Mouse (Mus musculus) v-Abl transformed pro-B cells (cell line): Measurements from ENCODE around the gene Fam83g.

ENCODE experiments used
- in situ Hi-C, 2 experiments: fragments of 400-800 bp; cut with MboI; formaldehyde crosslinking; loops; one replicate each; pipeline ENCODE4 v1.15.1; 2025; ENCODE audit not compliant: unreplicated experiment in 2 of 2

Gene Fam83g

DNA sequence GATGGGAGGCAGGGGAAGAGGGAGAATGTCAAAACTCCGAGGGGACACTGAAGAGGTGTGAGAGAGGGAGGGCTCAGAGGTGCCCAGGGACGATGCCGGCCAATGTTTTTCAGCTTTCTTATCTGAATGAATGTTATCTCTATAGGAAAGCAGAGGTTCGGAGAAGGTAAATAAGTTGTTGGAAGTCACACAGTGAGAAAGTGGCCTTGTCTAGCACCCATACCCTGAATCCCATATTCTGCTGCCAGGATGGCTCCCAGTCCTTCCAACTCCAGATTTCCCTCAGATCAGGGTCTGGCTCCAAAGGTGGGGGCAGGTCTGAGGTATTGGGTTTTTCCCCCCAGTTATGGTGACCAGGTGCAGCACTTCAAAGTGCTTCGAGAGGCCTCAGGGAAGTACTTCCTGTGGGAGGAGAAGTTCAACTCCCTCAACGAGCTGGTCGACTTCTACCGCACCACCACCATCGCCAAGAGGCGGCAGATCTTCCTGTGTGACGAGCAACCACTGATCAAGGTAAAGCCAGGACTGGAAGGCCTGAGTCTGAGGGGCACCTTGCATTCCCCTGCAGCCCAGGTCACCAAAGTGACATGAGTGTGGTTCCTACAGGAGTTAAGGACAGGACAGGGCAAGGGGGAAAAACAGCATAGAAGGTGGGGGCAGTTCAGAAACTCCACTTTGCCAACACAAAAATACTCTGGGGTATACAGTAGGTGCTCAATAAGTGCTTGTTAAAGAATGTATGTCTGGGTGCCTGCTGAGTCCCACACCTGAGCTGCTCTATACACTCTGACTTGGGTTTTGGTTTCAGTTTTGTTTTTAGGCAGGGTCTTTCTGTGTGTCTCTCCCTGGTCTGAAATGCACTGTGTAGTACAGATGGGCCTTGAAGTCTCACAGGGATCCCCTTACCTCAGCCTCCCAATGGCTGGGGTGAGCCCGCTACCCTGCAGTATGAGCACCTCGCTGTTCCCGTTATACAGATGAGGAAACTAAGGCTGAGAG, 14.1 kb upstream of the Fam83g start:
- in situ Hi-C loops, result no loop called here

DNA sequence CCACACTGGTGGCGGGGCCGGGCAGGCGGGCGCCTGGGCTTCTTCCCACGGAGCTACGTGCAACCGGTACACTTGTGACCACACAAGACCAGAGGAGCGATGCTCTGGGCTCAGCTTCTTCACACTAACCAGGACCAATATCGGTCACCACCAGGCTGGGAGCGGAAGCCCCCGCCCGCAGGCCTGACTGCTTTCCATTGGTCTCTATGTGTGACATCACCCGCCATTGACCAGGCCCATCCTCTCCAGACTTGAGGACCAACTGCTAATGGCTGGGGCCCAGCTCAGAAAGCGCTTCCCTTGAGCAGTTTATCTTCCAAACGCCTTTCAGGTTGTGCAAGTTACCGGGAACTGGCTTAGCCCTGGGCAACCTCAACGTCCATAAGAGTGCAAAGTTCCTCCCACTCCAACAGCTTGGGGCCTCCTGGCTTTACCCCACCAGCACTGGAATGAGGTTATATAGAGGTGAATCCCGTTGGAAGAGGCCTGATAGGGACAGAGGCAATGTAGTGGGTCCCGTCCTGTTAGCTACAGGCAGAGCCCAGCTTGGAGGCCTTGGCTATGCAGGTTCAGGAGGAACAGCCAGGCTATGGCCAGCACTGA, 12.0 kb upstream of the Fam83g start:
- in situ Hi-C loops, result no loop called here

DNA sequence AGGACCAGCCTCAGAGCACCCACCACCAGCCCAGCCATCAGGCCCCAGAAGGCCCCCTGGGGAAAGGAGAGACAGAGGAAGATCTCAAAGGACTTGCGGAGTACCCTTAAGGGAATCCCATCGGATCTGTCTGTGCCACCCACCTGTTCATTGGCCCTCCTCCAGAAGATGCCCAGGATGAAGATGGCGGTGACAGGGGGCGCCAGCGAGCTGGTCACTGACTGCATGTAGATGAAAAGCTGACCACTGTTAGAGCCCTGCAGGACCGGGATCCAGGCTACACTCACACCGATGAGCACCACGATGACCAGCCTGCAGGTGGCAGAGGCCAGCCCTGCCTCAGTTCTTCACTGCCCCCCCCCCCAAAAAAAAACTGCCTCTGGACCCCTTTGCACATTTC, 10.2 kb upstream of the Fam83g start:
- in situ Hi-C loops, result no loop called here

DNA sequence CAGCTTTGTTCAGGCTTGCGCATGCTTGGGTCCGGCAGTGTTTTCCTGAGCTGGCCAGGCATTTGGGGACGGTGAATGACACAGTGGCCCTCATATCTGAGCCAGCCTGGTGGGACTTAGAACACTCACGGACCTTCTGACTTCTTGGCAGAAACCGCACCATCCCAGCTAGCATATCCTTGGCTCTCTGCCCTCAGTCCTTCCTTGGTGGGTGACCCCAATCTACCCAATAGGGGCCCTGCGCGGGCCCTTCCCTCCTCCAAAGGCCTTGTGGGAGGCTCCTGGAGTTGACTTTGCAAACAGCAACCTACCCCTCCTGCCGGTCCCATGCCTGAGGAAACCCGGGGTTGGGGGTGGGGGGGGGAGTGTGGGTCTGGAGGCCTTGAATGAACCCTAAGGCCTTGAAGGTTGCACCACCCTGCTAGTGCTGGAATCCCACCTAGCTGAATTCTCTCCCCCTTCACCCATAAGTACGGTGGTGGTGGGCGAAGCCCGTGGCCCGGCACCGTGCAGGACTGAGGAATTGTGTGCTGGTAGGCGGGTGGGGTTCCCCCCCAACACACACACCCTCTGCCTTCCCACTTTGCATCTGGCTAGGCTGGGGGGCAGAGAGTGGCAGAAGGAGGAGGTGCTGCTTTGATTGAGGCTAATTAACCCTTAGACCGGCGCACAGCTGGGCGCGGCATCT, 9.6 kb upstream of the Fam83g start:
- in situ Hi-C loops, result no loop called here

DNA sequence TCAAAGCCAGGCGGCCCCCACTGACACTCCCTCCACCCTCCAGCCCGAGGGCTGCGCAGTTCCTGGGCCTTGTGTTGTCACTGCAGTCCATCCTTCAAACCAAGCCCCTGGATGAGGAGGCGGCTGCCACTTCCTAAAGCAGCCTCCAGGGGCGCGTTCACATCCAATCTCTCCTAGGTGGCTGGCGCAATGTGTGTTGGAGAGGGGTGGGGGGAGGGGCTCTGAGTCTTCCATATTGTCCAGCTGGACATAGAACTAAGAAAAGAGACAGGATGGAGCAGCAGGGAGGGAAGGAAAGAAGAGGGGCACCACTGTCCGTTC, 9.1 kb upstream of the Fam83g start:
- in situ Hi-C loops, result no loop called here

DNA sequence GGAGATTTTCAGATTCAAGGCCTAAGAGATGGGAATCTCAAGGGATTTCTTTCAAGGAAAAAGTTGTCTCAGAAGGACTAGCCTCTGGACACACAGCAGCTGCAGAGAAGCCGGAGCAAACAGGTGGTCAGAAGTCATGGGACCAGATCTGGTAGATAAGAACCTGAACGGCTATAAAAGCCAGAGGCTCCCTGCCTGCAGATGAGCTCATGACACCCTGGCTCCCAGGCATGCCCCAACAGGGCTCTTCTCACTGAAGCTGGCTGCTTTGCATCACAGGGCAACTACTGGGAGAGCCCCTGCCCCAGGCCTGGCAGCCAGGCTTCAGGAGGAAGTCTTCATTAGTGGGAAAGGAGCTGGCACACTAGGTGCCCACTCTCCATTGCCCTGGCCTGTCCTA, 8.6 kb upstream of the Fam83g start:
- in situ Hi-C loops, result no loop called here

DNA sequence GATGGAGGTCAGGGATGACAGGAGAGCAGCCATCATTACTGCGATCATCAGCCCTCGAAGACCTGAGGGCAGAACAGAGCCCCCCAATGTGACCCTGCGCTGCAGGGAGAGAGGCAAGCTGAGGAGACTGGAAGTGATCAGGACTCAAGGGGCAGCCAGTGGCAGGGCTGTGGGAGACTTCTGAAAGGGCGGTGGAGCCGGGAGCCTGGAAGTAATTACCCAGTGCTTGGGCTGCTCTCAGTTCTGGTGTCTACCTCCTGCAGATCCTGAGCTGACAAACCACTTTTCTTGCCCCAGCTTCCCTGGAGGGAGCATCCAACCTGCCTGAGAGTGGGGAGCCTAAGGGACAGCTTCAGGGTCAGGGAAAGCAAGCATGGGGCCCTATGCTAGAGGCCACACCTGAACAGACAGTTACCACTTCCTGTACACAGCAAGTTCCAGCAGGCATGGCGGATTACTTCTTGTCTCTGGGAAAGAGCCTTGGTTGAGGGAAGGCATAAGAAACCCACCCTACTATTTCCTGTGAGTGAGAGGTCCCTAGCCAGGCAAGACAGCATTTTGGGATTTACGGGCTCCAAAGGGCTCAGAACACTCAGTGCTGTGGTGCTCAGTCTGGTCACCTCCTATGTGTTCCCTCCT, 7.6 kb upstream of the Fam83g start:
- in situ Hi-C loops, result no loop called here

DNA sequence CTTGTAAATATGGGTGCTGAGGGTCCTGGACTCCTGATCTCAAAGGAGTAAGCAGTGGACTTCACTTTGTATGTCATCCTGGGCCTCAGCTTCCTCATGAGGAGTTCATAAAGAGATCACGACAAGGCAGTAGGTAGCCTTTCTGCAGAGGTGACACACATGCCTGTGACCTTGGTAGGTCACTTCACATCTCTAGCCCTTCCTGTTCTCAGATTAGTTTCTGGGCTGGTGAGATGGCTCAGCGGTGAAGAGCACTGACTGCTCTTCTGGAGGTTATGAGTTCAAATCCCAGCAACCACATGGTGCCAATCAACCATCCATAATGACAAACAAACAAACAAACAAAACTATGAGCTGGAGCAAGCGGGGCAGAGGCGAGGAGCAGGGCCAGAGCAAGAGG, 6.2 kb upstream of the Fam83g start:
- in situ Hi-C loops, result no loop called here

DNA sequence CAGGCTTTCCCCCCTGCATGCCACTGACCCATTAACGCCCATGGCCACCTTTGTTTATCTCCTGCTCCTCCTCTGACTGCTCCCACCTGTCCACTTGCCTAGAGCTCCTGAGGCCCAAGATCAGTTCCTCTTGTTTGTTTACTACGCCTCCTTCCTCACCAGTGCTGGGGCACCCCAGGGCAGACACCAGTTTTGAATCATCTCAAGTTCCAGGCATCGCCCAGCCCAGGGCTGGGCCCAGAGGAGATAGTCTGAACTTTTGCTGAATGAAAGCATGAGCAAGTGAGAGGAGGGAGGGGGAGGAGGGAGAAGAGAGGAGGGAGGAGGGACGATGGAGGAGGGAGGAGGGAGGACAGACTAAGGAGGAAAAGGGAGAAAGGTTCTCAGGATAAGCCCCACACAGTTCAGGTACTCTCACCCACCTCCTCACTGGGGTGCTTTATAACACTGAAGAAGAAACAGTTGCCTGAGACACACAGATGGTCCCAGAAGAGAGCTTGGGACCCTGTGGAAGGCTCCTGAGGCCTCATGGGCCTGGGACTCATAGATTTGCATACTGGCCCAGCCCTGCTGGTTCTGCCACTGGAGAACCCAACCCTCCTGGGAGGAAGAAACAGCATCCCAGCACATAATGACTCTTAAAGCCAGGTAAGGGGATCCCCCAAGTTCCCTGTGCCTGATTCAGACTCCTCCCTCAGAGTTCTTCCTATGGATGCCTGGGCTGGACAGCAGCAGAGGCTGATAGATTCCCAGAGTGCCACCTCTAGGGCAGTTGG, 4.6 kb upstream of the Fam83g start:
- in situ Hi-C loops, result no loop called here

DNA sequence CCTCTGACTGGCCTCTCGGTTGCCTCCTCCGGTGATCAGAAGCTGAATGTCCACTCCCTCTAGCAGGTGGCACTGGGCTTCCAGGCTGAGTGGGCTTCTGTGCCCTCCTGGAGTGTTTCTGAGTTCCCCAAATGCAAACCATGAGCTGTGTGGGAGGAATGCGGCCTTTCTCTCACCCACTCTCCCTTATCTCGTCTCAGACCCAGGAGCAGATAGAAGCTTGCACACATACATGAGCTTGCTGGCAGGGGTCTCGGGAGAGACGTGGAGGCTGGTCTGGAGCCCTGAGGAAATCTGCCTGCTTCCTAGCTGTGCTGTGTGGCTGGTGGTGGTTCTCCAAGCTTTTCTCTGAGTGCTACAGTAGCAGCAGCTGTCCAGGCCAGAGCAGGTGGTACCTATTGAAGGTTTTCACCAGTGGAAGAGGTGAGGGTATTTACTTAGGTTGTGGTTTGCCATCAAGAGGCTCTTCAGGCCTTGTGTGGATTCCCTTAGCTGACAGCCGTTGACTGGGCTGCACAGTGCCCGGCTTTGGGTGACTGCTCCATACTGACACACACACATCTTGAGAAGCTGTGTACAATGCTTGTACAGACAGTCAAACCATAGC, 1.3 kb downstream of the Fam83g start:
- in situ Hi-C loops, result no loop called here

DNA sequence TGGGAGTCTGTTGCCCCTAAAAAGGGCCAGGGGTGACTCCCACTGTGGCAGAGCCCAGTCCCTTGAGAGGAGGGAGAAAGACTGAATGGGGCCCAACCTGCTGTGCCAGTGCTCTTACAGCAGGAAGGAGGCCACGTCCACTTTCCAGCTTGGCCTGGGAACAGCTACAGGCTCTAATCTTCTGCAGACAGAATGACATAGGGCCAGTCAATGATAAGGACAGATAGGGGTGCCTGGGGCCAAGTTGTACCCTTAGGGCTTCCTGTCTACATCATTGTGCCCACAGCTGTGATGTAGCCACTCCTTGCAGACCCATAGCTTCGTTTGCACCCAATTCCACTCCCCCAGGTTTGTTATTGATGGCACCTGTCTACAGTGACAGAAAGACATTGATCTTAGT, 2.2 kb downstream of the Fam83g start:
- in situ Hi-C loops, result no loop called here

DNA sequence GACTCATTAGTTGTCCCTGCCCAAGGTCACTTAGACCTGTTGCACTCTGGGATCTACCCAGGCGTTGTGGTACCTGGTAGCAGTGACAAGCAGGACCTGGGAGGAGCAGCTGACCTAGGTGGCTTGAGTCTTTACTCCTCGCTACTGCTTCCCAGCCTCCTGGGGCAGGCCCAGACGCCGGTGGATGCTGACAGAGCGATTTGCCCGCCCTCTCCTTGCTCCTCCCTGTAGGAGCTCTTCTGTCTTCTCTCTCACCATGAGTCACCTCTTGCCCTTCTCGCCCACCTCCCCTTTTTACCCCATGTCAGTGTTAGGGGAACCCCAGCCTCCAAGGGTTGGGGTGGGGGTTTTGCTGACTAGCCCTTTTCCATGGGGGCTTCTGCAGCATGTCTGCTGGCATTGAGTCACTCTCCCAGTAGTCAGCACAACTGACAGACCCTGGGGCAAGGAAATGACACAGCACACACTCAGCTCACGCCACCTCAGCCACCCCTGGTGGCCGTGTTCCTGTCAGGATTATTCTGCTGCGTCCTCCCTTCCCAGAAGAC, 3.1 kb downstream of the Fam83g start:
- in situ Hi-C loops, result no loop called here

DNA sequence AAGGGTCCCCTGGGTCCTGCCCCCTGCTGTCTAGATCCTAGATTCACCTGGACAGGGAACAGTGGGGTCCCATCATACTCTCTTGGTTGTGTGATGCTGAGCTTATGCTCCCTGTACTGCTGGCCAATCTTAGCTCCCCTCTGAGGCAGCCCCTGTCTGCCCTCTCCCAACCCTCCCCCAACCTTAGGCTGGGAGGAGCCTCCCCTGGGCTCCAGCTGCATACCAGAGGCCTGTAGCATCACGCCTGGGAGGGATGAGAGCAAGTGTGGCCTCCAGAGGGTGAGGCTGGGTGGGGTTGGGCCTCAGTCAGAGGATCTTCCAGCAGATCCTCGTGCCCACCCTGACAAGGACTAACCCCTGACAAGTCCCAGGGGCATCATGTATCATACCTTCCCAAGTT, 3.7 kb downstream of the Fam83g start:
- in situ Hi-C loops, result no loop called here

DNA sequence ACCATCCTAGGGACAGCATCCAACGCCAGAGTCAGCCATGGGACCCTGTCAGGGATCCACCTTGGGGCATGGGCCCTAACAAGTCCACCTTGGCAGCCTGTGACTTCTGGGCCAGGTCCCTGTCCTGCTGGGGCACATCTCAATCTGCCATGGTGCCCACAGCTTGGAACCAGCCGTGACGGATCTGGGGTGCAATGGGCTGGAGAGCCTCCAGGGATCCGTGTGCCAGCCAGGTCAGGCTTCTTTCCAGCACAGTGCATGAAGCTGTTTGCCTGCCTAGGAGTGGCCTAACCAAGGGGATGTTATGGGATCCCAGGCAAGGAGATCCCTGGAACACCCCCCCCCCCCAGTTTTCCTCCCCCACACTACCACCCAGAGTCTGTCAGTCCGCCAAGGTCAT, 9.1 kb downstream of the Fam83g start:
- in situ Hi-C loops, result no loop called here

DNA sequence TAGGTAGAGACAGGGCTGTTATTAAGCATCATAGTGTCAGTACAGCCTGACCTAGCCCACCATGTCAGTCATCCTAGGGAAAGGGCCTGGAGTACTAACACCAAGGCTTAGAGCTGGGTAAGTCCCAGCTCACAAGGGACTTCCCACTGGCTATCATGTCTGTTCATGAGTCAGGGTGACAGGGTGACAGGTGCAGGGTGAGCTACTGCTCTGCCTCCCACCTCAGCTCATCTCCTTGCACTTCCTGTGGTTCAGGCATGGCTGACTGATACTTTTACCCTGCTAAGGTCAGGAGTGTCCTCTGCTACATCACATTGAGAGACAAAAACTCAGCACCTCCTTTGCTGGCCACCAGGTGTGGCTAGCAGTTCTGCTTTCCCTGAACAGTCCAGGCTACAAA, 15.0 kb downstream of the Fam83g start:
- in situ Hi-C loops, result no loop called here

DNA sequence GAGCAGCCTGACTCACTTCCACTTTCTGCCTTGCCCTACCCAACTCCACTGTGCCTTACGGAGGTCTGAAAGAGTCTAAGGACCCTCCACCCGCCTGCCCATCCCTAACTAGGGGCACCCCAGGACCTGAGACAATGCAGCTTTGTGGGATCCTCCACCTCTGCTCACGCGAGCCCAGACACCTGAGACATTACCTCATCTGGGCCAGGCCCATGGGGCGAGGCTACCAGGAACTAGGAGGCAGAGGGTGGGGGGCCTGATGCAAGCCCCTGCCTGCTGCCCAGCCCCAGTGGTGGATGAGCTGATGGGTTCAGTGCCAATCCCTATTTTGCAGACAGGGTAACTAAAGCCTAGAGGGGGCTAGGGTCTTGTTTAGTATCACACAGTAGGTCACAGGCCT, 15.6 kb downstream of the Fam83g start:
- in situ Hi-C loops, result no loop called here

DNA sequence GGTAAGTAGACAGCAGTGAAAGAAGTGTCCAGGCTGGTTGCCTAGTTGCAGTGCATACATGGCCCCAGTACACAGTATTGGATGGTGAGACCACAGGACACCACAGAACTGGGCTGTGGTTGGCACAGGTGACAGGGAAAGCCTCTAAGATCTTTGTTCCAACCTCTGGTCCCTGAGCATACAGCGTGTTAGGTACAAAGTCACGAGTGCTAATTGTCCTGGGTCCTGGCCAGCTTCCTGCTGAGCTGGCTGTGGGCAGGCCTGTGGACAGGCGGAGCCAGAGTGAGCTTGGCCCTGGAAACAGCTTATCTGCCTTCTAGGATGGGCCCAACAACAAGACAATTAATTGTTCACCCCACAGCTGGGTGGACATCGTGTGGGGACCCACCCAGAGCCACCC, 16.0 kb downstream of the Fam83g start:
- in situ Hi-C loops, result no loop called here

DNA sequence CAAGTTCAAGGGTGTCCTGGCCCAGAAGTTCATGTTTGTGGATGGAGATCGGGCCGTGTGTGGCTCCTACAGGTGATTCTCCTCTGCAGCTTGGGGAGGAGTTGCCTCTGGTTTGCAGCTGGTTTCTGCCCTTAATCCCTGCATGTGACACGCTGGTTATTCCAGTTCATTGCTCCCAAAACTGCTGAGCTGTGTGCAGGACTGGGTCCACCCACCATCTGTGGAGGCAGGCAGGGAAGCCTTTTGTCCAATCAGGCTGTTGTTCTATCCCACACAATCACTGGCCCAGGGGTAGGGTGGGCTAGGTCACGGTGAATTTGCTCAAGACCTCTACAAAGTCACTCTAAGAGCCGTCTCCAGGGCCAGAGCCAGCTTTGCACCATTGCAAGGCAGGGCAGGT, 17.8 kb downstream of the Fam83g start:
- in situ Hi-C loops, result no loop called here

DNA sequence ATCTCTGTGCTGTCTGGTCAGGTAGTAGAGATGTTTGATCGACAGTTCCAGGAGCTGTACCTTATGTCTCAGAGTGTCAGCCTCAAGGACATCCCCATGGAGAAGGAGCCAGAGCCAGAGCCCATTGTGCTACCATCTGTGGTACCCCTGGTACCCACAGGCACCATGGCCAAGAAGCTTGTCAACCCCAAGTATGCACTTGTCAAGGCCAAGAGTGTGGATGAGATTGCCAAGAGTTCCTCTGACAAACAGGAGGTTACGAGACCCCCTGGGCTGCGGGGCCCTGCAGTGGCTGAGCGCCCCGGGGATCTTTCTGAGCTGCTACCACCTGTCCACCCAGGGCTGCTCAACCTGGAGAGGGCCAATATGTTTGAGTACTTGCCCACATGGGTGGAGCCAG, 18.6 kb downstream of the Fam83g start:
- in situ Hi-C loops, result no loop called here

DNA sequence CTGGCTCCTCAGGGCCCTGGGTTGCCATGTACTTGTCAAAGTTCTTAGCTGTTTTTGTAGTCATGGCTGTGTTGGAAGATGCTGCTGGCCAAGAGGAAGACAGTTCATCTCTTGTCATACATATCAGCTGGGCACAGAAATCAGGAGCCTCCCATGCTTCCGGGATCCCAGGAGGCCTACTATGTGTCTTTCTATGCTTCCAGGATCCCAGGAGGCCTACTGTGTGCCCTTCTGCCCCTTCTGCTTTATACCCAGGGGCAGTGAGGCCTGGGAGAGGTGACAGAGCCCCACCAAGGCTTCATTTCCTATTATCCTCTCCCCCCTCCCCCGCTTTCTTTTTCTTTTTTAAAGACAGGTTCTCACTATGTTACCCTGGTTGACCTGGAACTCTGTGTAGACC, 21.7 kb downstream of the Fam83g start:
- in situ Hi-C loops, result no loop called here
